15 mouse cellular contexts compared by ENCODE assay signal in the genomic region with DNA sequence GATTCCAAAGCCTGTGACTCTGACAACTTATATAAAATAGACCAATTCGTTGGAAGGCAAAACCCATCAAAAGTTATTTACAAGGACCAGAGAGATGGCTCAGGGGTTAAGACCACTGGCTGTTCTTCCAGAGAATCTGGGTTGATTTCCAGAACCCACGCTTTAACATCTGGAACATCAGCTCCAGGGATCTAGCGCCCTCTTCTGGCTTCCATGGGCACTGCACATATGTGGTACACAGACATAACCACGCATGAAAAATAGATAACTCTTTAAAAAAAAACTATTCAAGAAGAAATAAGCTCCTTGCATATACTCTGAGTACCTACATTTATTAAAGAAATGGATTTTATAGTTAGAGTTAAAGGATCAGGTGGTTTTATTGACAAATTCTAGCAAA. TPM values are rescaled to one million over a fixed set of nuclear protein-coding genes. Genes with fewer than 3 reads are reported as not detected.
DNase-seq lines count a peak whose midpoint lies in the region; ATAC-seq and TF ChIP-seq lines count a peak whose summit lies in the region.
"Had no signal": no experiment of that assay in that cellular context is flagged by ENCODE, and none has a peak within 500 bp of the region (broad histone marks: within the 10 kb centered on the region; RNA-seq: fewer than 3 reads in every experiment).

No protein-coding gene starts in this region.

- H3K27ac ChIP-seq in hindbrain, postnatal 0 days, result no peak overlapping the region
- H3K27ac ChIP-seq in hindbrain, embryonic 16.5 days (ENCODE audit: low read depth, low read length), result no peak overlapping the region
- no peak overlapping the region for H3K27ac ChIP-seq in neural tube, embryonic 15.5 days (replicated peaks)
- H3K27ac ChIP-seq: forebrain, embryonic 10.5 days; liver, embryonic 15.5 days had no signal

- H3K4me3 ChIP-seq in hindbrain, postnatal 0 days (ENCODE audit: low read length), result no peak overlapping the region
- H3K4me3 ChIP-seq in hindbrain, embryonic 16.5 days (ENCODE audit: low read length), result no peak overlapping the region
- H3K4me3 ChIP-seq in neural tube, embryonic 15.5 days (replicated peaks), result no peak overlapping the region
- H3K4me3 ChIP-seq: forebrain, embryonic 10.5 days; liver, embryonic 15.5 days had no signal

- peak; percentile 49 for TF ChIP-seq CTCF in hindbrain, postnatal 0 days (IDR thresholded peaks at IDR 0.05; ENCODE audit: low read depth)
- peak; percentile 52 for TF ChIP-seq CTCF in Patski (IDR thresholded peaks at IDR 0.05)

- in situ Hi-C loops in Patski (cut with MboI; ENCODE audit: low pct_unique_long_range_greater_than_20kb), result no loop called here

- no peaks in the 10 kb centered on the region for H3K36me3 ChIP-seq in hindbrain, postnatal 0 days (ENCODE audit: insufficient read depth, low read length)
- no peaks in the 10 kb centered on the region for H3K36me3 ChIP-seq in hindbrain, embryonic 16.5 days (ENCODE audit: control insufficient read depth, insufficient read depth, low read length)
- no peaks in the 10 kb centered on the region for H3K36me3 ChIP-seq in neural tube, embryonic 15.5 days
- H3K36me3 ChIP-seq in splenic B cell, adult 2 months (ENCODE audit: control insufficient read depth, insufficient read depth, low read length, poor library complexity, severe bottlenecking), result no peaks in the 10 kb centered on the region
- H3K36me3 ChIP-seq: forebrain, embryonic 10.5 days; liver, embryonic 15.5 days had no signal

- CTCF ChIA-PET in Patski (lab: Charles Lee), result interaction anchor here (0.8 to 1.0 kb wide), 3 partner anchors 12 to 188 kb away, joined by 3 to 4 read pairs (median 3); no protein-coding TSS in a partner anchor

- H3K27me3 ChIP-seq in hindbrain, postnatal 0 days (ENCODE audit: insufficient read depth, low read length), result no peaks in the 10 kb centered on the region; the same call in 1 of the 2 replicates
- H3K27me3 ChIP-seq in hindbrain, embryonic 16.5 days (replicated peaks; ENCODE audit: control insufficient read depth, insufficient read depth, low read length), result no peaks in the 10 kb centered on the region; the same call in 1 of the 2 replicates
- H3K27me3 ChIP-seq in neural tube, embryonic 15.5 days (replicated peaks), result no peaks in the 10 kb centered on the region
- H3K27me3 ChIP-seq in Patski, result no peaks in the 10 kb centered on the region
- H3K27me3 ChIP-seq in splenic B cell, adult 2 months (ENCODE audit: control insufficient read depth, insufficient read depth, low read length, poor library complexity, severe bottlenecking), result no peaks in the 10 kb centered on the region
- H3K27me3 ChIP-seq: liver, embryonic 15.5 days had no signal

- no peak for DNase-seq in hindbrain, postnatal 0 days (ENCODE audit: low spot score)
- DNase-seq in neural tube, embryonic 10.5 days (ENCODE audit: extremely low spot score, low spot score), result peak; percentile 21
- no peak for DNase-seq in Patski (ENCODE audit: low read depth, low spot score)
- peak; percentile 38 for DNase-seq in splenic B cell, adult 2 months (ENCODE audit: low read depth, low spot score)
- no peak for DNase-seq in Muller cell, postnatal 12 days (ENCODE audit: inconsistent ontology term)
- DNase-seq in cerebellum, adult 9-11 months, result no peak
- DNase-seq: adrenal gland, postnatal 25 days; cerebellum, adult 11-12 months; gastrocnemius, postnatal 10 days; retina, postnatal 1 day had no signal

- 55% methylated on average over 4 of the region's 4 CpGs for WGBS in hindbrain, postnatal 0 days
- WGBS in hindbrain, embryonic 16.5 days, result 51% methylated on average over 4 of the region's 4 CpGs
- 64% methylated on average over 4 of the region's 4 CpGs for WGBS in neural tube, embryonic 15.5 days

- H3K9ac ChIP-seq in hindbrain, postnatal 0 days (replicated peaks; ENCODE audit: low read length), result no peak overlapping the region
- H3K9ac ChIP-seq in hindbrain, embryonic 16.5 days (ENCODE audit: low read depth, low read length), result no peak overlapping the region
- no peak overlapping the region for H3K9ac ChIP-seq in neural tube, embryonic 15.5 days (replicated peaks)
- H3K9ac ChIP-seq: liver, embryonic 15.5 days had no signal

- H3K4me2 ChIP-seq in hindbrain, postnatal 0 days (ENCODE audit: low read depth, low read length), result no peak overlapping the region
- H3K4me2 ChIP-seq in hindbrain, embryonic 16.5 days (ENCODE audit: low read length), result no peak overlapping the region
- no peak overlapping the region for H3K4me2 ChIP-seq in neural tube, embryonic 15.5 days
- H3K4me2 ChIP-seq: liver, embryonic 15.5 days had no signal

- H3K4me1 ChIP-seq in hindbrain, postnatal 0 days (ENCODE audit: insufficient read depth, low read length), result no peaks in the 10 kb centered on the region
- peaks cover 6% of the 10 kb centered on the region for H3K4me1 ChIP-seq in hindbrain, embryonic 16.5 days (ENCODE audit: control insufficient read depth, insufficient read depth, low read depth, low read length)
- peaks cover 10% of the 10 kb centered on the region for H3K4me1 ChIP-seq in neural tube, embryonic 15.5 days
- H3K4me1 ChIP-seq: liver, embryonic 15.5 days had no signal

- ATAC-seq in hindbrain, postnatal 0 days, result no peak
- no peak for ATAC-seq in hindbrain, embryonic 16.5 days
- ATAC-seq in neural tube, embryonic 15.5 days (ENCODE audit: low FRiP score), result no peak
- ATAC-seq in Patski, result no peak

- POLR2A ChIA-PET in Patski (lab: Charles Lee), result interaction anchor here (0.6 kb wide), 1 partner anchor 160 kb away, joined by 3 read pairs; no protein-coding TSS in a partner anchor

- no peaks in the 10 kb centered on the region for H3K9me3 ChIP-seq in hindbrain, postnatal 0 days (ENCODE audit: low read length)
- H3K9me3 ChIP-seq in hindbrain, embryonic 16.5 days (ENCODE audit: control insufficient read depth, low read length), result no peaks in the 10 kb centered on the region
- no peaks in the 10 kb centered on the region for H3K9me3 ChIP-seq in neural tube, embryonic 15.5 days (replicated peaks)
- H3K9me3 ChIP-seq: forebrain, embryonic 10.5 days; liver, embryonic 15.5 days had no signal

RNA-seq across cellular contexts. Expression of gene 2410004P03Rik, which starts 43.2 kb away (rescaled TPM):
- total RNA-seq in hindbrain, postnatal 0 days (2014; rRNA removed), result 7.5 and 8.6 TPM in 2 replicates
- polyA plus RNA-seq in hindbrain, postnatal 0 days (2015; fragmentation: Nextera tagmentation; extraction: Ambion mirVana), result 7.8 and 10.4 TPM in 2 replicates
- 8.2 and 9.1 TPM in 2 replicates for polyA plus RNA-seq in hindbrain, embryonic 16.5 days (2015; fragmentation: Nextera tagmentation; extraction: Ambion mirVana)
- polyA plus RNA-seq in neural tube, embryonic 15.5 days (2015; fragmentation: Nextera tagmentation; extraction: Ambion mirVana), result 5.0 and 5.5 TPM in 2 replicates
- polyA plus RNA-seq in Patski (2021), result not detected
- total RNA-seq: adrenal gland, postnatal 25 days; gastrocnemius, postnatal 10 days had no signal
- polyA plus RNA-seq: heart, embryonic 14.5 days; liver, embryonic 15.5 days had no signal

RNA-seq across cellular contexts. Expression of gene Pqlc3, which starts 54.5 kb away (rescaled TPM):
- 2.6 and 4.3 TPM in 2 replicates for total RNA-seq in hindbrain, postnatal 0 days (2014; rRNA removed)
- 2.2 and 2.5 TPM in 2 replicates for polyA plus RNA-seq in hindbrain, postnatal 0 days (2015; fragmentation: Nextera tagmentation; extraction: Ambion mirVana)
- polyA plus RNA-seq in hindbrain, embryonic 16.5 days (2015; fragmentation: Nextera tagmentation; extraction: Ambion mirVana), result 1.7 and 2.1 TPM in 2 replicates
- polyA plus RNA-seq in neural tube, embryonic 15.5 days (2015; fragmentation: Nextera tagmentation; extraction: Ambion mirVana), result 2.0 and 6.8 TPM in 2 replicates
- polyA plus RNA-seq in Patski (2021), result 24.7 TPM

Comparison
In these comparisons a context has a peak if more than half of its experiments do, and no peak if none do; other contexts are left out.
1. DNase-seq: peak in neural tube, embryonic 10.5 days (single experiment) and splenic B cell, adult 2 months (single experiment); none in hindbrain, postnatal 0 days (single experiment), Patski (single experiment), Muller cell, postnatal 12 days (single experiment) and cerebellum, adult 9-11 months (single experiment).